Mouse (Mus musculus) subcutaneous adipose tissue, adult 2 months (tissue): Measurements from ENCODE around the gene Ireb2. TPM values are rescaled to one million over a fixed set of nuclear protein-coding genes. Genes with fewer than 3 reads are reported as not detected.

Experiments used
- polyA plus RNA-seq: library from polyadenylated mRNA; depleted of rRNA; stranded (reverse); fragments of >200 nt; gene quantifications from 2 replicates; pipeline ENCODE4 v1.2.3, GENCODE M21; 2012; ENCODE audit warnings: low replicate concordance; rRNA removed

Gene Ireb2
- 7.9 and 9.6 TPM in 2 replicates for polyA plus RNA-seq

DNA sequence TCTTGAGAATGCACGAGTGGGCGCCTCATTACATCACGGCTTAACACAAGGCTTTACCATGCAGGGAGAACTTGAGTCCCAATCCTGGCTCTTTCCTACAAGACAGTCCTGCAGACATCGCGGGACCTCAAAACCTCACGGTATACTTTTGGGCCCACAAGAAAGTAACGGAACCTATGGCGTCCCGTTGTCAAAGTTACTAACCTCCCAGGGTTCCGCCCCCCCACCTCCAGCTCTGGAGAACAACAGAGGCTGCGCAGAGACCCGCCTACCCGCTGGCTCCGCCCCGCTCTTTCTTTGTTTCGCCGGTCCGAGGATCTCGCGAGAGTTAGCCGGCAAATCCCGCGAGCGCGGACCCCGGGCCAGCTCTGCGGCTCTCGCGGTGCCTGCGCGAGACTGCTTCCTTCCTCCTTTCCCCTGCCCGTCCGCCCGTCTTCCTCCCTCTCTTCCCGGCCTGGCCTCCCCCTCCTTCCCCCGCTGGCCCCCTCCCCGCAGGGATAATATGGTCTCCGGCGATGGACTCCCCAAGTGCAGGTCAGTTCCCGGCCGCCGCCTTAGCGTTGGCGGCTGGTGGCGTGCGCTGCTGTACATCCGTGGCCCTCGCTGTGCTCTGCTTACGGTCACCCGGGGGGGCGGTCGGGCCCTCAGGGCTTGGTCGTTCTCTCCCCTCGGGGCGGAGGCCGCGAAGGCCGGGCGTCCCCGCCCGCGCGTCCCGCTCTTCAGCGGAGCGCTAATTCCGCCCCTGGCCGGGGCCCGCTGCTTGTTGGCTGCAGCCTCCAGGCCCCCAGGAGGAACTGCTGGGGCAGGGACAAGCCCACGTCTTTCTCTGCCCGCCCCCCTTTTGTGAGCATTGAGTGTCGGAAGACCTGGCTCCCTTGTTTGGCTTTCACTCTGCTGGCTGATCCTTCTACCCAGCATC, at the start of gene Ireb2:
Gene Ireb2, plus strand, starts transcription at position 427 of the 919 bp plus-strand sequence.

DNA sequence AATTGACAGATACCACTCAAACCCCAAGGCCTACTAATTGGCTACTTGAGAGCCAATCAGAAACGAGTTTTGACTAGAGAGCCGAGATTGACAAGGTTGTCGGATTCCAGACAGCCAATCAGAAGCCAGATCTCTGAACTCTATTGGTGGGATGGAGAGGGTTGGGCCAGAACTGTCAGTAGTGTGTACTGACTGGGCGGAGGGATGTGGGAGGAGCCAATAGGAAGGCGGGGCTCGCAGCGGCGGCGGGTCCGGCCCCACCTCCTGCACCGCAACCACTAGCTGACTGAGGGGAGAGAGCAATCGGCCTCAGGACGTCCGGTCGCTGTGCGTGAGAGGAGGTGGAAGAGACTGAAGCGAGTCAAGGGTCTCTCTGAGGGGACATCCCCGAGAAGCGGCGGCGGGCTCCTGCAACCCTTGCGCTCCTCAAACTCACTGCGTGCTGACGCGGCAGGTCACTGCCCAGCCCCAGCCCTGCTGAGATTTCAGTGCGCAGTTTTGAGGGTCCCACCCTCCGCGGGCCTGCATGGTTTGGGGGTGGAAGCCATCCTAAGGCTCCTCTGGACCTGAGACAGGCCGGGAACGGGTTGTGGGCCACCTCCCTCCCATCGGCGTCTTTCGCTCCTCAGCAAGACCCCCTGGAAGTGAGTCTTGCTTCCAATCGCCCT, 53.6 kb downstream of the Ireb2 start, which contains the start of gene Hykk:
Gene Hykk, plus strand, starts transcription at position 274 of the 668 bp plus-strand sequence.

DNA sequence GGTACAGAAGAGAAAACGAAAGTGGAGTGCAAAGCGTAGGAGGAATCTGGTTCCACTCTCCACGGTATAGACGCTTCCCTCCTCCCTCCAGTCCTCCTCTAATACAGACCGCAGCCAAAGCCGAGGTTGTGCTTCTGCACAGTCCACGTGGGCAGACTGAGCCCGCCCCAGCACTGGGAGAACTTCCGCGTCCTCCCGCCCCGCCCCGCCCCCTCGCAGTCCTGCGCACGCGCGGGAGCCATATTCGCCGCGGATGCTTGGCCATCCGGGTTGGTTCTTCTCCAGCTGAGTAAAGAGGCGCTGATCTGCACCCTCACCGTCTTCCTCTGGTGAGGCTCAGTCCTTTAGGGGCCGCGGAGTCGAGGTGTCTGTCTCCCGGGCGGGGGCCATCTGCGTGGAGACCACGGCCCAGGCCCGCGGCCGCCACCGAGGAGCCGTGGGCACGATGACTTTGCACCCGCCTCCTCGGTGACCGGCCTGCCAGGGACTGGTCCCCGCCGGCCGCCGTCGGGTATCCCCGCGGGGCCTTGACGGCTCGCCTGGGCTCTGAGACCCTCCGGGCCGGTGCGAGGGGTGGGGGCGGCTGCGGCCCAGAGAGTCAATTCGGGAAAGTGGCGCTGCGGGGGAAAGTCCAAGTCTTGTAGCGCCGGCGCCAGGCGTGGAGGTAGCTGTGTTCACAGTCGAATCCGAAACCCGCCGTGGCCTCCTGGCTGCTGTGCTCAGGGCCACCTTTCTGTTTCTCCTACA, 87.2 kb downstream of the Ireb2 start, which contains the start of the genes Psma4 and AY074887:
Gene Psma4, plus strand, starts transcription at position 216 of the 747 bp plus-strand sequence.
Gene AY074887, minus strand, starts transcription at position 424 of the 747 bp plus-strand sequence.

Other genes with a start within 250 kb of the Ireb2 start
- 0.62 and 0.77 TPM in 2 replicates for gene Acsbg1, start 201.9 kb upstream of the Ireb2 start, polyA plus RNA-seq
- gene Dnaja4, start 164.9 kb upstream of the Ireb2 start, polyA plus RNA-seq, result 11.0 and 14.3 TPM in 2 replicates
- 37.8 and 40.8 TPM in 2 replicates for gene Wdr61, start 129.3 kb upstream of the Ireb2 start, polyA plus RNA-seq
- gene Crabp1, start 99.0 kb upstream of the Ireb2 start, polyA plus RNA-seq, result 24.4 TPM in 1 of 2 replicates, not detected in the other
- gene Hykk, start 53.5 kb downstream of the Ireb2 start, polyA plus RNA-seq, result 2.4 and 2.7 TPM in 2 replicates
- gene Psma4, start 87.0 kb downstream of the Ireb2 start, polyA plus RNA-seq, result 86.7 and 96.8 TPM in 2 replicates
- gene AY074887, start 87.2 kb downstream of the Ireb2 start, polyA plus RNA-seq, result 0.18 TPM in 1 of 2 replicates, not detected in the other
- 0.10 TPM in 1 of 2 replicates, not detected in the other for gene Chrna5, start 117.1 kb downstream of the Ireb2 start, polyA plus RNA-seq
- gene Chrna3, start 162.8 kb downstream of the Ireb2 start, polyA plus RNA-seq, result not detected in 2 replicates
- 0.51 TPM in 1 of 2 replicates, not detected in the other for gene Chrnb4, start 185.0 kb downstream of the Ireb2 start, polyA plus RNA-seq